Mouse (Mus musculus): ENCODE data around the gene Camk1. TPM values are rescaled to one million over a fixed set of nuclear protein-coding genes. Genes with fewer than 3 reads are reported as not detected.

Gene Camk1
- 7.6 and 7.7 TPM in 2 replicates for polyA plus RNA-seq (2011; ENCODE audit: insufficient read depth, insufficient read length, low read depth, missing spikeins)

- peak within 1 kb of the TSS; percentile 45 for H3K9ac ChIP-seq (ENCODE audit: low read depth, poor library complexity, severe bottlenecking)
- no peak within 1 kb of the TSS for H3K27ac ChIP-seq (ENCODE audit: insufficient read depth, low read length)
- TF ChIP-seq EP300 (IDR thresholded peaks at IDR 0.05; ENCODE audit: insufficient read depth, low read depth, low read length), result no peak
- TF ChIP-seq CTCF (IDR thresholded peaks at IDR 0.05; ENCODE audit: low read depth, low read length), result no peak
- no peak for TF ChIP-seq POLR2A (IDR thresholded peaks at IDR 0.05; ENCODE audit: insufficient read depth, low read length)
- H3K4me1 ChIP-seq (ENCODE audit: control insufficient read depth, insufficient read depth, low read length), result no peaks in the 10 kb centered on the region
- no peaks in the 10 kb centered on the region for H3K9me3 ChIP-seq (replicated peaks; ENCODE audit: control insufficient read depth, insufficient read depth, low read length, poor library complexity, severe bottlenecking)
- peak within 1 kb of the TSS; percentile 41 for H3K4me3 ChIP-seq (ENCODE audit: low read depth, low read length)
- H3K27me3 ChIP-seq (ENCODE audit: control insufficient read depth, insufficient read depth, low read length, poor library complexity, severe bottlenecking), result no peaks in the 10 kb centered on the region
- no peaks in the 10 kb centered on the region for H3K36me3 ChIP-seq (ENCODE audit: control insufficient read depth, insufficient read depth, low read length, poor library complexity, severe bottlenecking)
Observed at GRCm38 (mm10) chr6:113343177-113344092, at the start of gene Camk1. Gene Camk1, minus strand, starts transcription at chr6:113343984.

GRCm38 (mm10) chr6:113392387-113393071, 48.7 kb upstream of the Camk1 start:
- peaks cover 13% of the 10 kb centered on the region for H3K36me3 ChIP-seq (ENCODE audit: control insufficient read depth, insufficient read depth, low read length, poor library complexity, severe bottlenecking)
- H3K27ac ChIP-seq (ENCODE audit: insufficient read depth, low read length), result no peak overlapping the region

GRCm38 (mm10) chr6:113392015-113392386, 48.2 kb upstream of the Camk1 start:
- peaks cover 18% of the 10 kb centered on the region for H3K36me3 ChIP-seq (ENCODE audit: control insufficient read depth, insufficient read depth, low read length, poor library complexity, severe bottlenecking)

More at GRCm38 (mm10) chr6:113392387-113393071, 48.7 kb upstream of the Camk1 start:
- no peaks in the 10 kb centered on the region for H3K9me3 ChIP-seq (replicated peaks; ENCODE audit: control insufficient read depth, insufficient read depth, low read length, poor library complexity, severe bottlenecking)
- H3K27me3 ChIP-seq (ENCODE audit: control insufficient read depth, insufficient read depth, low read length, poor library complexity, severe bottlenecking), result no peaks in the 10 kb centered on the region
- no peak for TF ChIP-seq POLR2A (IDR thresholded peaks at IDR 0.05; ENCODE audit: insufficient read depth, low read length)
- no peak for TF ChIP-seq CTCF (IDR thresholded peaks at IDR 0.05; ENCODE audit: low read depth, low read length)
- peak overlapping the region; percentile 59 for H3K4me3 ChIP-seq (ENCODE audit: low read depth, low read length)
- peak overlapping the region; percentile 72 for H3K9ac ChIP-seq (ENCODE audit: low read depth, poor library complexity, severe bottlenecking)
- H3K4me1 ChIP-seq (ENCODE audit: control insufficient read depth, insufficient read depth, low read length), result peaks cover 3% of the 10 kb centered on the region

GRCm38 (mm10) chr6:113390715-113391114, 46.9 kb upstream of the Camk1 start:
- Histone ChIP-seq H3K4me3 (ENCODE audit: low read depth, low read length) (no peak overlapping the region), H3K9ac (ENCODE audit: low read depth, poor library complexity, severe bottlenecking) (no peak overlapping the region), H3K27ac (ENCODE audit: insufficient read depth, low read length) (no peak overlapping the region), H3K27me3 (ENCODE audit: control insufficient read depth, insufficient read depth, low read length, poor library complexity, severe bottlenecking) (no peaks in the 10 kb centered on the region), H3K9me3 (replicated peaks; ENCODE audit: control insufficient read depth, insufficient read depth, low read length, poor library complexity, severe bottlenecking) (no peaks in the 10 kb centered on the region), H3K4me1 (ENCODE audit: control insufficient read depth, insufficient read depth, low read length) (no peaks in the 10 kb centered on the region), H3K36me3 (ENCODE audit: control insufficient read depth, insufficient read depth, low read length, poor library complexity, severe bottlenecking) (peaks cover 28% of the 10 kb centered on the region)
- TF ChIP-seq POLR2A (IDR thresholded peaks at IDR 0.05; ENCODE audit: insufficient read depth, low read length) (no peak), CTCF (IDR thresholded peaks at IDR 0.05; ENCODE audit: low read depth, low read length) (no peak), EP300 (IDR thresholded peaks at IDR 0.05; ENCODE audit: insufficient read depth, low read depth, low read length) (no peak)

More at GRCm38 (mm10) chr6:113392015-113392386, 48.2 kb upstream of the Camk1 start:
- TF ChIP-seq CTCF (IDR thresholded peaks at IDR 0.05; ENCODE audit: low read depth, low read length) (no peak), EP300 (IDR thresholded peaks at IDR 0.05; ENCODE audit: insufficient read depth, low read depth, low read length) (no peak), POLR2A (IDR thresholded peaks at IDR 0.05; ENCODE audit: insufficient read depth, low read length) (no peak)
- Histone ChIP-seq H3K27ac (ENCODE audit: insufficient read depth, low read length) (no peak overlapping the region), H3K9ac (ENCODE audit: low read depth, poor library complexity, severe bottlenecking) (peak overlapping the region; percentile 72), H3K4me3 (ENCODE audit: low read depth, low read length) (peak overlapping the region; percentile 59), H3K4me1 (ENCODE audit: control insufficient read depth, insufficient read depth, low read length) (peaks cover 3% of the 10 kb centered on the region), H3K27me3 (ENCODE audit: control insufficient read depth, insufficient read depth, low read length, poor library complexity, severe bottlenecking) (no peaks in the 10 kb centered on the region), H3K9me3 (replicated peaks; ENCODE audit: control insufficient read depth, insufficient read depth, low read length, poor library complexity, severe bottlenecking) (no peaks in the 10 kb centered on the region)

- no peaks in the 10 kb centered on the region for H3K4me1 ChIP-seq (ENCODE audit: control insufficient read depth, insufficient read depth, low read length)
- H3K36me3 ChIP-seq (ENCODE audit: control insufficient read depth, insufficient read depth, low read length, poor library complexity, severe bottlenecking), result peaks cover 46% of the 10 kb centered on the region
- no peak for TF ChIP-seq CTCF (IDR thresholded peaks at IDR 0.05; ENCODE audit: low read depth, low read length)
- TF ChIP-seq EP300 (IDR thresholded peaks at IDR 0.05; ENCODE audit: insufficient read depth, low read depth, low read length), result no peak
- no peak for TF ChIP-seq POLR2A (IDR thresholded peaks at IDR 0.05; ENCODE audit: insufficient read depth, low read length)
- no peaks in the 10 kb centered on the region for H3K27me3 ChIP-seq (ENCODE audit: control insufficient read depth, insufficient read depth, low read length, poor library complexity, severe bottlenecking)
- no peak within 1 kb of the TSS for H3K4me3 ChIP-seq (ENCODE audit: low read depth, low read length)
- no peak within 1 kb of the TSS for H3K27ac ChIP-seq (ENCODE audit: insufficient read depth, low read length)
- H3K9ac ChIP-seq (ENCODE audit: low read depth, poor library complexity, severe bottlenecking), result no peak within 1 kb of the TSS
- H3K9me3 ChIP-seq (replicated peaks; ENCODE audit: control insufficient read depth, insufficient read depth, low read length, poor library complexity, severe bottlenecking), result no peaks in the 10 kb centered on the region
Observed at GRCm38 (mm10) chr6:113388960-113389359, 45.2 kb upstream of the Camk1 start, which contains the start of gene Ttll3. Gene Ttll3, plus strand, starts transcription at chr6:113389260.
